Mouse (Mus musculus) heart, postnatal 0 days (tissue): ENCODE measurements at regions not wholly inside any gene's neighbourhood (a gene's known extent, or its start where the extent isn't known, plus 50 kb on each side); places are given as distances from the start of the nearest gene placed in this dataset.

Experiments
- CTCF ChIP-seq: IDR thresholded peaks from 2 replicates; pipeline ENCODE4 v1.5.1; 2016; ENCODE audit warnings: antibody characterized with exemption, control low read depth, low read depth
- EP300 ChIP-seq: IDR thresholded peaks from 2 replicates; pipeline ENCODE4 v1.6.1; 2016; ENCODE audit warnings: antibody characterized with exemption, low read depth

DNA sequence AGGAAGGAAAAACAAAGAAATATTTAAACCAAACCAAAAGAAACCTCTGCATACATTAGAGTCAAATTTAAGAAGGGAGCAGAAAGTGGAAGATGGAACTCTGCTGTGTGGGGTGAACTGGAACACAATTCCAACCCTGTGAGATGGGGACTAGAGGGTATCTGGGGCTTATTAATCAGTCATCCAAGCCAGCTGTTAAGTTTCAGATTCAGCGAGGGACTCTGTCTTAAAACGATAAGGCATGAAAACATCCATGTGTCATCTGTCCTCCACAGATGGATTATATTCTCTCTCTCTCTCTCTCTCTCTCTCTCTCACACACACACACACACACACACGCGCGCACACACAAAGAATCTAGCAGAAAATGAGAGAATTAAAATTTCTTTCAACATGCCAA lies 147.6 kb upstream of the Marcks start:
- TF ChIP-seq CTCF, result no peak
- no peak for TF ChIP-seq EP300
